Mouse (Mus musculus) cerebellum, adult 2 months (tissue): ENCODE data around the gene Rbpj. TPM values are rescaled to one million over a fixed set of nuclear protein-coding genes. Genes with fewer than 3 reads are reported as not detected.

ENCODE experiments used
- DNase-seq, 2 experiments: peaks; one replicate each; pipeline ENCODE4 v3.0.0; 2021
- H3K27ac ChIP-seq: fragments of 200-500 bp; 2 replicates; pipeline ENCODE4 v1.5.1; 2012; ENCODE audit warnings: low read length, control low read depth, inconsistent platforms; ENCODE audit not compliant: insufficient read depth
- H3K27me3 ChIP-seq: fragments of 200-500 bp; 2 replicates; pipeline ENCODE4 v1.6.1; 2012; ENCODE audit warnings: inconsistent platforms, mild to moderate bottlenecking, low read length, moderate library complexity; ENCODE audit not compliant: control insufficient read depth, insufficient read depth
- H3K4me1 ChIP-seq: fragments of 200-500 bp; 2 replicates; pipeline ENCODE4 v1.6.1; 2011; ENCODE audit warnings: low read length; ENCODE audit not compliant: control insufficient read depth, insufficient read depth
- H3K4me3 ChIP-seq: fragments of 200-500 bp; replicated peaks from 2 replicates; pipeline ENCODE3; 2011; ENCODE audit warnings: mild to moderate bottlenecking, low read depth, low read length, control low read depth; ENCODE audit not compliant: insufficient read depth
- CTCF ChIP-seq: fragments of 200-500 bp; IDR thresholded peaks from 2 replicates; pipeline ENCODE4 v1.5.1; 2011; ENCODE audit warnings: low read depth, mild to moderate bottlenecking, control low read depth, low read length, moderate library complexity, borderline replicate concordance; ENCODE audit not compliant: insufficient read depth
- POLR2A ChIP-seq: fragments of 200-500 bp; IDR thresholded peaks from 2 replicates; pipeline ENCODE4 v1.6.1; 2011; ENCODE audit warnings: low read length, control low read depth, borderline replicate concordance; ENCODE audit not compliant: insufficient read depth
- WGBS: fragments of 180-500 bp; shearing (Covaris S2); methylation state at CpG from one replicate; pipeline ENCODE4 v1.1.7; 2018; 5-methylcytosine and 5-hydroxymethylcytosine counted together
- polyA plus RNA-seq: library from polyadenylated mRNA; depleted of rRNA; stranded (reverse); fragments of >200 nt; gene quantifications from 2 replicates; pipeline ENCODE4 v1.2.3, GENCODE M21; 2012

Gene Rbpj
- polyA plus RNA-seq, 1 experiment = 19.6 TPM

DNA sequence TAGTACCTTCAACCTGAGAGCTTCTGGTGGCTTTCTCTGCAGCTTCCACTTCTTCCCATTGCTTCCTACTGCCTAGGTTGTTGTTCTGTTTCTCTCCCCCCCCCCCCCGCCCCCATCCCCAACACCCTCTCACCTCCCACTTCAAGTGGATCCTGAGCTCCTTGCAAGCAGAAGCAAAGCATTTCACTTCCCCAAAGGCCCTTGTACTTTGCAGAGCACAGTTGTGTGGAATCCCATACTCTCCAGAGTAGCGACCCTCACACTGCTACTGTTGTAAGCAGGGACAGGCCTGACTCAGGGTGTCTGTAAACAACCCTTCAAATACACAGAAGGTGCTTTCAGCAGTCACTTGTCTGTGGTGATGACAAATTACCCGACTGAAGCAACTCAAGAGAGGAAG is 37.3 kb downstream of the Rbpj start:
- no peaks in the 10 kb centered on the region for H3K4me1 ChIP-seq
- no peaks in the 10 kb centered on the region for H3K27me3 ChIP-seq
- WGBS = 82% methylated on average over 3 of the region's 3 CpGs

DNA sequence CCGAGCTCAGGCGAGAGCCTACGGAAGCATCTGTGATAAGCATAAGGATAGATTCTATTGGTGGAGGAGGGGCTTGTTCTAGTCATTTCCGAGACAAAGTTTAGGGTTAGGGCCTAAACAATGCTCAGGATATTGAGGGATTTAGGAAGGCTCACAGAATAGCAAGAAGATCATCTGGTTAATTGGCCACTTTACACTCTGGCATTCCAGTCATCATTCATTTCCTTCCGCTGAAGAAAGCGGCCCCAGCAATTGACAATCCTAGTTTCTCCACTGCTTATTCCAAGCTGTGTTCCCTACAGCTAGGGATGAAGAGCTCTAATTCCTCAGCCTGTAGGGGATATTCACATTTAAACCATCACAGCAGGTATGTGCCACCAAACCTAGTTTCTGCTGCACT is 39.8 kb downstream of the Rbpj start:
- WGBS = 87% methylated on average over 6 of the region's 6 CpGs
- Histone ChIP-seq H3K4me1 (no peaks in the 10 kb centered on the region), H3K27me3 (no peaks in the 10 kb centered on the region), H3K4me3 (no peak overlapping the region), H3K27ac (no peak overlapping the region)
- DNase-seq = no peak
- TF ChIP-seq POLR2A (no peak), CTCF (no peak)

More for the DNA sequence above, 37.3 kb downstream of the Rbpj start:
- no peak overlapping the region for H3K27ac ChIP-seq
- H3K4me3 ChIP-seq = no peak overlapping the region
- DNase-seq = no peak
- TF ChIP-seq POLR2A (no peak), CTCF (no peak)

DNA sequence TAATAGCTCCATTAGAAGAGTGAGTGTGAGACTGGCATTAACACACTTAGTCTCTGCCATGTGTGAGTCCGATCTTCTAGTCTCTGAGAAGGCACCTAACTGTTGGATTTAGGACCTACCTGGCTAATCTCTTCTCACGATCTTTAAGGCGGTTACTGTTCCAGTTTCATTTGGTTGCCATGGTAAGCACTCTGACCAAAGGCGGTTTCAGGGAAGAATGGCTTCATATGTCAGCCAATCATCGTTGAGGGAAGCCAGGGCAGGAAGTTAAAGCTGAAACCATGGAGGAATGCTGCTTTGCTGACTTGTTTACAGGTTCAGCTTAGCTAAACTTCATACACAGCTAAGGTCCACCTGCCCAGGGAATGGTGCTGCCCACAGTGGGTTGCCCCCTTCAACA is 41.4 kb downstream of the Rbpj start:
- WGBS = 89% methylated on average over 5 of the region's 5 CpGs
- no peak for TF ChIP-seq POLR2A
- no peak for TF ChIP-seq CTCF
- no peaks in the 10 kb centered on the region for H3K4me1 ChIP-seq
- no peak for DNase-seq
- H3K4me3 ChIP-seq = no peak overlapping the region
- no peak overlapping the region for H3K27ac ChIP-seq
- H3K27me3 ChIP-seq = no peaks in the 10 kb centered on the region

DNA sequence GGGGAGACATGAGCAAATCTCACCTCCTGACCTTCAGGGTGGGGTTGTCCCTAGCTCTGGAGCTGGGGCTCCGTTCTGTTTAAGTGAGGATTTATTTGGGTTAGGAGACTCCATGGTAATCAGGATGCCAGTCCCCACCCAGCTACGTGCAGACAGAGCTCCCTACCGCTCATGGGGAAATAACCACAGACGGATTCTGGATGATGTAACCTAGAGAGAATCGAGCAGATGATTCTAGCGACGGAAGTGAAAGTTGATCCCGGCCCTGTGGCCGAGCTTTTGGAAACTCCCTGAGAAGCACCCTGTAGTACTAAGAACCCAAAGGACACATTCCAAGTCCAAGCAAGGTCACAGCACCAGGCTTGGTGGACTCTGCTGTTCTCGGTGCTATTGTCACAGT is 43.5 kb downstream of the Rbpj start:
- no peaks in the 10 kb centered on the region for H3K4me1 ChIP-seq
- TF ChIP-seq POLR2A = no peak
- no peaks in the 10 kb centered on the region for H3K27me3 ChIP-seq
- WGBS = 79% methylated on average over 10 of the region's 10 CpGs
- no peak overlapping the region for H3K27ac ChIP-seq
- DNase-seq = no peak
- H3K4me3 ChIP-seq = no peak overlapping the region

DNA sequence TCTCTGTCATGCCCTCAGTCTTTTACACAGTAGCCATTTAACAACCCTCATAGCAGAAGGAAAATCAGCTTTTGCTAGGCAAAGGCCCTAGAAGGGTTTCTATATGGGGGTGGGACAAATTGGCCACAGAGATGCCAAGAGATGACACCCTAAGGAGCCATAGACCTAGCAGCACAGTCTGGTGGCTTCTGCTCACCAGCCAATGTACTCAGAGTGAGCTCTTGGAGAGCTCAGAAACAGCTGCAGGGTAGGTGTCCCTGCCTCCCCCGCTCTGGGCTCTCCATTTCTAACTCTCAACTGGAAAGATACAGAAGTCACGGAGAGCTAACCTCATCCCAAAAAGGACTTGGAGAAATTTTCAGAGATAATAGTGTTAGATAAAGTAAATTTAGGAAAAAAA is 44.0 kb downstream of the Rbpj start:
- Histone ChIP-seq H3K27me3 (no peaks in the 10 kb centered on the region), H3K4me1 (no peaks in the 10 kb centered on the region), H3K4me3 (no peak overlapping the region), H3K27ac (no peak overlapping the region)
- 97% methylated on average over 2 of the region's 2 CpGs for WGBS
- TF ChIP-seq CTCF (no peak), POLR2A (no peak)
- DNase-seq = no peak

DNA sequence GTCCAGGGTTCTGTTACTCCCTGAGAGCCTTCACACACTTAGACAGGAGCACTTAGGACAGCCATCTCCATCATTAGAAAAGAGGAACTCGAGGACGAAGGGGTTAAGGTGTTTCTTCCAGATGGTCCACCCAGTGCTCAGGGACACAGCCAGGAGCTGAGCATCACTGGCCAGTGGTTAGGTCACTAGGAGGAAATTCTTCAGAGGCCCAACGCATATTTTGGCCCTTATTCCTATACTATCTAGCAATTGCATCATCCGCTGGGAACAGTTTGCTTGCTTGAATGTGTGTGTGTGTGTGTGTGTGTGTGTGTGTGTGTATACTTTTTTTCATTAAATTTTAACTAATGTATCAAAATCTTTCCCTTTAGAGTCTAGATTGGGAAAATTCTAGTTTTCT is 45.5 kb downstream of the Rbpj start:
- Histone ChIP-seq H3K27me3 (no peaks in the 10 kb centered on the region), H3K4me3 (no peak overlapping the region), H3K27ac (no peak overlapping the region), H3K4me1 (no peaks in the 10 kb centered on the region)
- no peak for TF ChIP-seq POLR2A
- 82% methylated on average over 4 of the region's 4 CpGs for WGBS
- no peak for DNase-seq

DNA sequence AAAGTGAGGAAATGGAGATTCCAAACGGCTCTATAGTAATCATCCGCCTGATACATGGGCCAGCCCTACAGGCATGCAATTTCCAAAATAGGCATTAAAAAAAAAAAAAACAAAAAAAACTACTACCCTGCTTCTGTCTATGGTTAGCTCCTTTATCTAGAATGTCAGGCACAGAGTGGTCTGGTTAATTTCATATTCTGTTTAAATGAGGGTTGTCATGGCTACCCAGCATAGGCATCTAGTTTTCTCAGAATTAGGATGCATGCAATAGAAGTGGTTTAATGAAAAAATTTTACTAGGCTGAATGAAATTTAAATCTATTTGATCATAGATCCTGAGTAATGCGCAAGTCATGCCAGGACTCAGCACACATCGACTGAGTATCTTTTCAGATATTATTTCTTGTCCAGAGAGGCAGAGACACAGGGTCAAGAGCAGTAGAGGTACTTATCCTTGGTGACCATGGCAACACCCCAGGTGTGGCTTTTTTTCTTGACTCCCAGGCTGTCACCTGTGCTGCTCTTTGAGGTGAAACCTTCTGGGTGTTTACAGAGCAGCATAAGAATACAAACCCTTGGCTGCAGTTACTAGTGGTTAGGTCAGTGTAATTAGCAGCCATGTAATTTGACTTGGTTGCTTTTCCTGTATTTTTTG is 49.1 kb downstream of the Rbpj start:
- WGBS = 81% methylated on average over 4 of the region's 4 CpGs
- Histone ChIP-seq H3K4me3 (no peak overlapping the region), H3K27me3 (no peaks in the 10 kb centered on the region), H3K4me1 (no peaks in the 10 kb centered on the region), H3K27ac (no peak overlapping the region)
- no peak for DNase-seq
- TF ChIP-seq POLR2A (no peak), CTCF (no peak)

DNA sequence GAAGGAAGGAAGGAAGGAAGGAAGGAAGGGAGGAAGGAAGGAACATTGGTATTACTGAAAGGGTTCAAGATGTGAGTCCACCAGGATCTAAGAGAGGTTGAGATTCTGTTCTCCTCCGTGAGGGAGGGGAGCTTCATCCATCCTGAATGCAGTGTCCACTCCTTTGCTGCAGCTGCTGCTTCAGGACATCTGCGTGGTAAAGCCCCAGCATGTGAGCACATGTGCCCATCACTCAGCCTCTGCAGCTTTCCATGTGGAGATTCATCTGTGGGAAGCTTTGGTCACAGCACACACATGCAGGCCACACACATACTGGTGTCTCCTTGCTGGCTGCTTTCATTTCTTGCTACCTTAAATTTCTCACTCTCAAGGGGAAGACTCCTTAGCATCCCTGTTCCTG is 50.5 kb downstream of the Rbpj start:
- H3K4me1 ChIP-seq = no peaks in the 10 kb centered on the region
- 81% methylated on average over 2 of the region's 2 CpGs for WGBS
- TF ChIP-seq CTCF (no peak), POLR2A (no peak)

DNA sequence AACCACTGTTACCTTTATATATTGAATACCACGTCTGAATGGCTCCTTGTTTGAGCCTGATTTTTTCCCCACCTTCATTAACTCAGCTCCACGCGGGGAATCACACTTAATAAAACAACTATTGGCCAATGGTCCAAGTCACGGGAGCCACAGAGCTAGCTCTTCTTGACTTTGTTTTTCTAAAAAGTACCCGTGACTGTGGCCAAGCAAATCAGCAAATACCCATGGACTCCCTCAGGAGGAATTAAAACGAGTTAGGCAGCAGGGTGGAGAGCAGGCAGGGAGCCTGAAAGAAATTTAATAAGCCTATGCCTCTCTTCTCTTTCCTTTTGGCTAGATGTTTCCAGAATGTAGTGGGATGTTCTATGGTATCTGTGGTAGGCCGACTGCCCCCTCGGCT is 51.9 kb downstream of the Rbpj start:
- TF ChIP-seq CTCF (no peak), POLR2A (no peak)
- DNase-seq = no peak
- 76% methylated on average over 8 of the region's 8 CpGs for WGBS
- Histone ChIP-seq H3K4me1 (peaks cover 2% of the 10 kb centered on the region), H3K4me3 (no peak overlapping the region), H3K27me3 (no peaks in the 10 kb centered on the region), H3K27ac (no peak overlapping the region)

More for the DNA sequence above, 50.5 kb downstream of the Rbpj start:
- no peak overlapping the region for H3K4me3 ChIP-seq
- H3K27ac ChIP-seq = no peak overlapping the region
- no peak for DNase-seq
- no peaks in the 10 kb centered on the region for H3K27me3 ChIP-seq
